Mouse (Mus musculus) gastrocnemius, adult 8-10 months (tissue): ENCODE data around the gene Med16. TPM values are rescaled to one million over a fixed set of nuclear protein-coding genes. Genes with fewer than 3 reads are reported as not detected.

Experiments
- DNase-seq, 2 experiments: peaks; one replicate each; pipeline ENCODE4 v3.0.0; 2022; ENCODE audit warnings: low spot score in 2 of 2
- total RNA-seq, 4 experiments: library from RNA; stranded (reverse); gene quantifications; 2 replicates each; pipeline ENCODE4 v1.2.4; 2022

Med16 gene
- total RNA-seq, result 10 to 100 TPM; 30.8 to 37.1 (median 32.9) TPM

DNA sequence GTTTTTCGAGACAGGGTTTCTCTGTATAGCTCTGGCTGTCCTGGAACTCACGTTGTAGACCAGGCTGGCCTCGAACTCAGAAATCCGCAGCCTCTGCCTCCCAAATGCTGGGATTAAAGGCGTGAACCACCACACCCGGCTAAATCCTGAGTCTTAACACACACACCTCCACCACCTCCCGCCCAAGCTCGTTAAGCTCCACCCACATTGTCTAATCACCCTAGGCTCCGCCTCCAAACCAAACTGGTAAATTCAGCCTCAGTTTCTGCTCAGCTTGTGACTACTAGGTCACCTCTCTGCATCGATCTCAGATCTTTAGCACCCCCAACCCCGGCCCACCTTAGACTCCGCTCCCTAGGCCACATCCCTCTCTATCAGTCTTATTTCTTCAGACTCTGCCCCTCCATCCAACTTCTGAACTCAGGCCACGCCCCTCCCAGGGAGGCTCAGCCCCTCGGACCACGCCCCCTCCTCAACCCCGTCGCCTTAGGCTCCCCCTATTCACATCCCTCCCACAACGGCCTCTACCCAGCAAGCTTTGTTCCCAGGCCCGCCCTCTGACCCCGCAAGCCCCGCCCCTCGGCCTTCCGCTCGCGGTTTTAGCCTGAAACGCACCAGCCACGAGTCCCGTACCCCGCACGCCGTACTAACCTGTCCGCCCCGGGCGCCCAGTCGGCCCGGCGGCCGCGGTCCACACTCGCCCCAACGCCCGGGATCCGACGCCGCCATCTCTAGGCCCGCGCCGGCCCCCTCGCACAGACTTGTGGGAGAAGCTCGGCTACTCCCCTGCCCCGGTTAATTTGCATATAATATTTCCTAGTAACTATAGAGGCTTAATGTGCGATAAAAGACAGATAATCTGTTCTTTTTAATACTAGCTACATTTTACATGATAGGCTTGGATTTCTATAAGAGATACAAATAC is at the start of gene Med16:
Med16 (minus strand) TSS at position 757 of the 925 bp plus-strand sequence.
- peak; percentile 96 to 97 for DNase-seq

DNA sequence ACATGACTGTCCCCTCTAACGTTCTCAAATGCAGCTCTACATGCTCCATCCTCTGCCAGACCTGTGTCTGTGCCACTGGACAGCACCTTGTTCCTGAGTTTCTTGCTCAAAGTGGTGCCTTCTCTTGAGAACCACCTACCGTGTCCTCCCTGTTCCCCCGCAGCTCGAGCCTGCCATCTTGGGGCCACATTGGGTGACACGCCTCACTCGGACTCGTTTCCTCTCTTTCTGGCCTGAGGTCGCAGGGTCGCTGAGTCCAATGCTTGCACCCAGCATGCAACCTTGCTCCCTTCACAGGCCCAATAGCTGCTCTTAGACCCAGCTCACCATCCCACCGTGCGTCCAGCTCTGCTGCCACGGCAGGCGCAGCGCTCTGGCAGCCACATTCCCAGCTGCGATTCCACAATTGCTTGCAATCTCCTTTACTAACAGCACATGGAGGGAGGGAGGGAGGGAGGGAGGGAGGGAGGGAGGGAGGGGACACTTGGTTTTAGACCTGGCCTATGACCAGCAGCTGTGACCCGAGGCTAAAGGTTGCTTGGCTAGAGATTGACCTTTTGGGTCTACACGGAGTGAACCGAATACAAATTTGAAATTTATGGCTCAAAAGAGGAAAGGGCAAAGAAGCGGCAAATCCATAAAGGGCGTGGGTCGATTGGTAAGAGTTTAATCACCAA is 49.6 kb upstream of the Med16 start:
- peak; percentile 63 to 67 for DNase-seq

DNA sequence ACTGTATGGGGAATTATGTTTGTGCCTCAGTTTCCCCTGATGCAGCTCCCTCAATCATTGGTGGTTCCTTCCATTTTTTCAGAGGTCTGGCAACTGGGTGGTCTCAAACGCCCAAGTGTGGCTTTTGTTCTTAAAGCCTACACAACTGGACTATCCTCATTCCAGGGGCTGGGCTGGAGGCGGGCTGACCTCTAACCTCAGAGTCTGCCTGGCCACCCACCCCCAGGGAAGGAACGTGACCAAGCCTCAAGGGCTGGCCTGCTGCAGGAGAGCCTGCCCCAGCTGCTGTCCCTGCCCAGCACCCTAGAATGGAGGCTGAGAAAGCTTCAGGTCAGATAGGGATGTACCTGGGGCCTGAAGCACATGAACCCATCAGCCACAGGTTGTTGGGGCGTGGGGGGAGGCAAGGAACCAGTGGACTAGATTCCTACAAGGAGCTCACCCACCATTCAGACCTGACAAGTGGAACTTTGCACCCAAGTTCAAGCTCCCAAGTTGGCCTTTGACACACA is 48.0 kb upstream of the Med16 start:
- DNase-seq, result no peak

DNA sequence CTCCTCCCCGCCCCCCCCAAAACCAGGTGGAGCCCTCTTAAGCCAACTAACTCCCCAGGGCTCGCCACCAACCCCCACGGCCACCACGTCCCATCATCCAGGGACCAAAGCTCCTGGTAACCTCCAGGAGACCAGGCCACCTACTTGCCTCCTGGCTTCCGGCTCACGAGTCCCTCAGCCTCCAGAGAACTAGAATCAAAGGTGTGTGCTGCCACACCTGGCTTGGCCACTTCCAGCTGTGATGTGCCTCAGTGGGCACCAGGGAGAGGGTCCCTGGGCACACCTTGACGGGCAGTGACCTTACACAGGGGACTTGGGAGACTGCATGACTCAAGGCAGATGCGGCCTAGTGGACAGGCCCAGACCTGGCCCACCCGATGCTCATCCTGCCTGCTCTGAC is 47.0 kb upstream of the Med16 start:
- no peak for DNase-seq

DNA sequence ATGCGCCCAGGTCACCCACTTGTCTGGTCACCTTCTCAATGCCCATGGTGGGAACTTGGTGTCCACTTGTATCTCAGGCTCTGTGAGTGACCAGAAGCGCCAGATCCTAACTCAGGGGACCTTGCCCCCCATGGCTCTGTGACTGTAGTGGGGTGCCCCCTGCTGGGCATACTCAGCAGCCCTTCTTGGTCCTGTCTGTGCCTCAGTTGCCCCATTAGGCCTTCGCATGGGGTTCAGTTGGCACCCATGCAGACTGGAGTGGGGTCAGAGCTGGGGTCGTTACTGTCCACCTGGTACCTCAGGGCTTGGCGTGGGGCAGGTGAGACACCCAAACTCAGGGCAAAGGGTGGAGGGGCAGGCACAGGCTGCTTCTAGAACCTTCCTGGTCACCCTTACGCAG is 45.2 kb upstream of the Med16 start:
- no peak for DNase-seq

DNA sequence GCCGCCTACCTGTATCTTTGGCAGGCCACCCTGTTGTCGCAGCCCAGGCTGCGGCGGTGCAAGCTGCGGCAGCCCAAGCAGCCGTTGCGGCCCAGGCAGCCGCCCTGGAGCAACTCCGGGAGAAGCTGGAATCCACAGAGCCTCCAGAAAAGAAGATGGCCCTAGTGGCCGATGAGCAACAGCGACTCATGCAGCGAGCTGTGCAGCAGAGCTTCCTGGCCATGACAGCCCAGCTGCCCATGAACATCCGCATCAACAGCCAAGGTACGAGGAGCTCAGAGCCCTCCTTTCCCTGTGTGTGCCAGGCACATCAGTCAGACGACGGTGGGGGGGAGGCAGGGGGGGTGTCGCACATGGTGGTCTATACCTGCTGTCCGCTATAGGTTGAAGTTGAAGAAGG is 41.9 kb upstream of the Med16 start:
- no peak for DNase-seq

DNA sequence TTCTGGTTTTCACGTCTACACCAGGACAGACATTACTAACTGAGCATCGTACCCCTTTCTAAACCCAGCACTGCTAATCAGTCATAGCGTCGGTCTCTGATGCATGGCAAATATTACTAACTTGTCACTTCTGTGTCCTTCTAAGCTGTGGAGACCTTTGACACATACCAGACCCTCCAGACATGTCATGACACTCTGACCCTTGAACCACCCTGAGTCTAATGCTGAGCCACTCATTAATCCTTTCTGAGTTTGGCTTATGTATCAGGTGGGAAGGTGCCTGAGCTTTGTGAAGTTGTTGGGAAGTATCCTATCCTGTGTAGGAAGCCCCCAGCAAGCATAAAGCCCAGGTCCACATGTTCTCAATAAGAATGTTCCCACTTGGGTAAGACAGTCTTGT is 41.1 kb upstream of the Med16 start:
- no peak for DNase-seq

DNA sequence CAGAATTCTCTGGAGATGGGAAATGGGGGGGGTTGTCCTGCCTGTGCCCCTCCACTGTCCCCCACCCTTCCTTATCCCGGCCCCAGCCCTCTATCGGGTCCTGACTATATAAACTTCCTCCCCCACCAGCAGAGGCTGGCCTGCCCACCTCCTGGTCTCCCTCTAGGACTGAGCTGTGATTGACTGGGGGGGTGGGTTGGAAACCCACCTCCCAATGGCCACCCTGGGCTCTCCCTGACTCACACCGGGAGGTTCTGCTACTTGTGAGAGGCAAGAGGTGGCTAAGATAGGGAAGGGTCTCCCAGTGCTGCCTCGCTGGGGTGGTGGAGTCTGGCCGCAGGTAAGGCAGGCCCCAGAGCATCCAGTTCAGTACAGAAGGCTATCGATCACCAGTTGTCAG is 38.8 kb upstream of the Med16 start:
- no peak for DNase-seq

DNA sequence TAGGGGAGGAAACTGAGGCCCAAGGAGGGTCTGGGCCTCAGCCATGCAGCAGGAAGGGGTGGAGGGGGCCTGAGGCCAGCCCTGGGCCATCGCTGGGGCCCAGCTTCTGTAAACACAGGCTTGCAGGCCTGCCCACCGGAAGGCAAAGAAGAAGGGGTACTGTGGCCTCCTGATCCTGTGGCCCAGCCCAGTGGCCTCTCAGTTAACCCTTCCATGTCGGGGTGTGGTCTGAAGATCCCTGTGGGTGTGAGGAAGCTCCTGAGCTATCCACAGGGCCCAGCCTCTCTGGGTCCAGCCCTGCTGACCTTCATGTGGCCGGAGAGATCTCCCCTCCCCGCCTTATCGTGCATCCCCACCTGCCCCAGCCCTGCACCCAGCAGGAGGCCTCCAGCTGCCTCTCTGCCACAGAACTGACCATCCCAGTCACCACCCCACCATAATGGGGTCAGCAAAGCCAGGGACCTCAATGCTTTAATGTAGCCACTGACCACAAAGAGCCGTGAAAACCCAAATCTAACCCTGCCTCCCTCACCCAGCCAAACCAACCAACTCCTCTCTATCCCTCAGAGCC is 38.1 kb upstream of the Med16 start:
- no peak for DNase-seq

DNA sequence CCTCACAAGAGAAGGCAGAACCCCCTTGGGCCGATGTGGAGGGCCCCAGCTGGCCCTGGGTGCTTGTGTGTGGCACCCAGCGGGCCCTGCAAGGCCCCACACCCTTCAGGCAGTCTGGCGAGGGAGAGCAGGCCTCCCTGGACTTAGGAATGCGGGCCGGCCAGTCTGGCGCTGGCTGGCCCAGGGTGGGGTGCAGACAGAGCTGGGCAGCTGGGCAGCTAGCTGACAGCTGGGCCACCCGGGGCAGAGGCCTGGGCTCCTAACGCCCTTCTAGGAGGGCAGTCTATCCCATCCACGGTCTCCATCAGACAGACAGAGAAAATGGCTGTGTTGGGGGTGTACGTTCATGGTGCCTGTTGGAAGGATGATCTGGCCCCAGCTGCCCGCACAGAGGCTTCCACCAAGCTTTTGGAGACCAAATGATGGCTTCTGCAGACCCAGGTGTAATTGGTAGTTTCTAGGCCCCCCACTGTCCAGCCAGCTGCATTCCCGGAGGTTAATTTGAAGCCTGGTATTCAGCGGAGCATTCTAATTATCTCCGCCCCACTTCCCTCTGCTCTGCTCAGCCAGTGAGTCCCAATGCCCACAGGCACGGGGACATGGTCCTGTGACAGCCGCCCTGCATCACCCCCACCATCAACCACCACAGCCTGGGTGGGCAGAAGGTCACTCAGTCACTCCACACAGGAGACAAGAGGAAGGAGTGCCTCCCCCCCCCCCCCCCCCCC is 36.9 kb upstream of the Med16 start:
- DNase-seq, result no peak

DNA sequence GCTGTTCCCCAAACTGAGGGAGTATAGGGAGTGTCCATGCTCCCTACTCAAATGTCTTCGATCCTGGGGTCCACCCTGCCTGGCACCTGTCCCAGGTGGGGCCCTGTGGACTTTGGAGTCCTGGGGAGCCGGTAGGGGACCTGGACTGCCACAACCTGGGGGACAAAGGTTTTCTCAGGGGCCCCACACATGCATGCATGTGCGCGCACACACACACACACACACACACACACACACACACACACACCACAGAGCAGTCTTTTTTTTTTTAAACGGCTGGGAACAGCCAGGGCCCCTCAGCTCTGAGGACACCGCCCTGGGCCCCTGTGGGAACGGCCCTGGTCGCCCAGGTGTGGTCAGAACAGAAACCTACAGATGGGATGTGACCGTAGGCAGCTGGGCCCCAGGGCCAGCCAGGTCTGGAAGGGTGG is 34.8 kb upstream of the Med16 start:
- DNase-seq, result no peak

DNA sequence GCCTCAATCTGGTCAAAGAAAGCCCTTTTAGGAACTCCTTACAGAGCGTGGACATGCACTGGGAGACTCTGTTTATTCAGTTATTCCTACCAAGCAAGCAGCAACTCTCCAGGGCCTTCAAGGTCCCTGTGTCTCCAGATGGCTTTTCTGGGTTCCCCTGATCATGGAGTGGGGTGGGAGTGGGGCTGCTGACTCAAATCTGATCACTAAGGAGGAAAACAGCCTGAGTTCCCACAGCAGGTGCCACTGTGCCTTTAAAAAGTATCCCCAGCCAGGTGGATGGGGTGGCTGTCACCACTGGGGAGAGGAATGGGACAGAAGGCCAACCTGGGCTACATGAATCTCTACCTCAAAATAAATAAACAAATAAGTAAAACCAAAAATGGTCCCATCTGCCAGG is 34.3 kb upstream of the Med16 start:
- no peak for DNase-seq

DNA sequence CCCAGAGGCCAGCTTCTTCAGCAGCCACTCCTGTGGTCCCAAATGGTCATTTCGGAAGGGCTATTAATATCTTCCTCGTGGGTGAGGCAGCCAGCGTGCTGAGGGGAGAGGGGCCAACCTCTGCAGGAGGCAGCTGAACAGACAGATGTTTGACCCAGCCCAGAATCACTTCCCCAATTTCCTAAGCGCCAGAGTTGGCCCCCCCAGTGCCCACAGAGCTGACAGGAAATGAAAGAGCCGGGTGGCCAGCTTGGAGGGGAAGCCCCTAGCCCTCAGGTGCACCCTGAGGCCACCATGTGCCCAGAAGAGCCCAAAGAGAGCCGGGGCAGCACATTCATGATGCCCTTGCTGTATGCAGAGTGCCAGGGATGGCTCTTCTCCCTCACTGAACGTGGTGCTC is 32.0 kb upstream of the Med16 start:
- DNase-seq, result no peak

DNA sequence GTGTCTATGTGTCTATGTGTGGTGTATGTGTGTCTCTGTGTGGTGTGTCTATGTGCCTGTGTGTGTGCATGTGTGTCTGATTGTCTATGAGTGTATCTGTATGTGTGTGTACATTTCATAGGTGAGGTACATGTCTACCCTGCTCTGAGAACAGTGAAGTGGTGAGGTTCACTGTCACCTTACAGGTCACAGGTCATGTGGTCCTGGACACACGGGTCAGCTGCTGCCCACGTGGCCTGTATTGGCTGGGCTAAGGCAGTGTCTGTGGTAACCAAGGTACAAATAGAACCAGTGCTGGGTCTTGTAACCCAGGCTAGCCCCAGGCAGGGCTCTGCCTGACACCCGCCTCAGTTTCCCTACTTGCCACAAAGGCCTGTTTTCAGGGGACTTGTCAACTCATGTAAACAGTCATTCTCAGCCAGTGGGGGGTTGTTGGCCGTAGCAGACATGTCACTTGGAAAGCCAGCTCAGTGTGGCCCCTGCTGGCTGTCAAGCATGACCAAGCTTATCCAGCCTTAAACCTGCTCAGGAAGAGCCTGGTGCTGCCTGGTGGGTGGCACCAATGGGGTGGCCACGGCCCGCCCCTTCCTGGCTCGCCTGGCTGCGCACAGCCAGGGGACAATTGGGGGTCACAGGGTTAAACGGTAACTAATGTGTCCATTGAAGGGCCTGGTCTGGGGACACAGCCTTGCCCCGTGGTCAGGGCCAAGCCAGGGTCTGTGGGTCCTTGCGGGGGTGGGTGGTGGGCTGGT is 29.2 kb upstream of the Med16 start:
- no peak for DNase-seq

DNA sequence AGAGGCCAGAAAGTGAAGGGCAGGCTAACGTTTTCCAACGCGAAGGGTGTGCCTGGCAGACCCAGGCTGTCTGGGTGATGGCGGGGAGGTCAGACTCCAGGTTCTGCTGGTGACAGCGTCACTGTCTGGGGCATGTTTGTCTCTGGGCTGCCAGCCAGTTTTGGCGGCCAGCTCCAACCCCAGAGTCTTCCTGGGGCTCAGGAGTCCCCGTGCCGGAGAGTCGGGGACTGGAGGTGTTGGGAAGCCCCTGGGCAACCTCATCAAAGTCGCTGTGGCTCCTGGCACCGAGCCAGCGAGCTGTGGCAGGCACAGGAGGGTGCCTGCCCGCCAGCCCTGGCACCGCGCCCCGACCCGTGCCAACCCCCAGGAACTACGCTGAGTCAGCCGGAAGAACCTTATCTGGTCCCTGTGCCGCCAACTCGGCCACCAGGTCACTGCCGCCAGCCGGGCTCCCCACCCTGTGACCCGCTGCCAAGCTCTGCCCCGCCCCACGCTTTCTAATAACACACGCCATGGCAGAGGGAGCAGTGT is 28.3 kb upstream of the Med16 start:
- peak; percentile 62 to 67 for DNase-seq

DNA sequence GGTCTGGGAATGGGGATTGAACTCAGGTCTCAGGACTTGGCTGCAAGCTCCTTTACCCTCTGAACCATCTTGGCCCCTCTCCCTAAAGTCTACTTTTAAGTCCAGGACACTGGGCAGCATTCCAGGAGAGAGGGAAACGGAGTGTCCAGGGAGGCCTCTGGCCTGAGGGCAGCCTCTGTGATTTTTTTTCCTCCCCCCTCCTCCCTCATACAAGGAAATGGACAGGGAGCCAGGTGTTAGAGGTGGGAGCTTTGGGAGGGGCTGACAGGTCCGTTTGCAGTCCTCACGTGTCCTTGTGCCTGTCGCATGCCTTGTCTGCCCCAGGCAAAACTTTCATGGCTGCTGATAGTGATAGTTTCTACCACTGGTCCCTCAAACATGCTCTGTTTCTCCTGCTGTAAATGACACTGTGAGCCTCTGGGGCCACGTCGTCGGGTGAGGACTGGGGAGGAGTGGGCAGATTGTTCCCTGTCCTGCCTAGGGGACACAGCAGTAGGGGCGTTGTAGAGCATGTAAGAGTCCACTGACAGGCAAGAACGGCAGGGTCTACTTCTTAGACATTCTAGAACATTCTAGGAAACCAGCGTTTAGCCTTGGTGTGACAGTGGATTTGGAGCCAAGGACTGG is 27.7 kb upstream of the Med16 start:
- DNase-seq, result no peak

DNA sequence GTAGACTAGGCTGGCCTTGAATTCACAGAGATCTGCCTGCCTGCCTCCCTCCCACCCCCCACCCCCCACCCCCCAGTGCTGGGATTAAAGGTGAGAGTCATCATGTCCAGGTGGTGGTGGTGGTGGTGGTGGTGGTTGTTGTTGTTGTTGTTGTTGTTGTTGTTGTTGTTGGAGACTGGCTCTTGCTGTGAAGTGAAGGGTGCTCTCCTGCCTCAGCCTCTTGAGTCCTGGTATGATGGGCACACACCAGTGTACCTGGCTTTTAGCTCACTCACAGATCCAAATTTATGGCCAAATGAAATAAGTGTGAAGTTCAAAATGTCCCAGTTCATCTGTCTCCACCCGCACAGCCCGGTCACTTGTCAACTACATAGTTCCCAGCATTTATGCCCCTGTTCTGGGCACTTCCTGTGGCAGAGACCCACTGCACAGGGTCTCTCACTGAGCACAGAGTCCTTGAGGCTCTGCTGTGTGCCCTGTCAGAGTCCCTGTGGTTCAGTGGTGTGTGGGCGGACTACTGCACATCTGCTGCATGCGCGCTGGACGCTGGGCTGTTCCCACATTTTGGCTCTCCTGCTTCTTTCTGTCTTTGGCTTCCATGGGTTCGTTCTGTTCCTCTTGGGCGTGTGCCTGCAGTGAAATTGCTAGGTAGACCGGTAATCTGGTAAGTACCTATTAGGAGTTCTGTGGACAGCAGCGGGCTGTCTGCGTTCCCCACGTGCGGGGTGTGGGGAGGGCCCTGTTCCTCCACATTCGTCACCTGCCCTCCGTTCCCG is 26.3 kb upstream of the Med16 start:
- no peak for DNase-seq

DNA sequence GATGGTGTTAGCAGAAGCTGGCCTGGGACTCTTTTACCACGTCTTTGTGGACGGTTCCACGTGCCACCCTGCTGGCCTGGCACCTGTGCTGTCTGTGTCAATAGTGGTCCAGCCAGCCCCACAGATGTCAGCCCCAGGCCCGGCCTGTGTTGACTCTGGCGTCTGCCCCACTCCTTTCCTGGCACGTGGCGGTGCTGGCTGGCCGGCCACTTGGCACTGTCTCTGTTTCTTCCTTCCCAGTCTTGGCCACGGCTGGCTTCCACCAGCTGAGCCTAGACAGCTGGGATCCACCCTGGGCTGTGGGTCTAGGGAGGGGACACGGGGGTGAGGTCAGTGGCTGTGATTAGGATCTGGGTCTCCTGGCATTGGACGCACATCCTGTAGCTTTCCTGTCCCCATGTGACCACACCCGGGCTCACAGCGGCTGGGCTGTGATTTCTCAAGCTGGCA is 25.6 kb upstream of the Med16 start:
- DNase-seq, result peak; percentile 88 to 92

DNA sequence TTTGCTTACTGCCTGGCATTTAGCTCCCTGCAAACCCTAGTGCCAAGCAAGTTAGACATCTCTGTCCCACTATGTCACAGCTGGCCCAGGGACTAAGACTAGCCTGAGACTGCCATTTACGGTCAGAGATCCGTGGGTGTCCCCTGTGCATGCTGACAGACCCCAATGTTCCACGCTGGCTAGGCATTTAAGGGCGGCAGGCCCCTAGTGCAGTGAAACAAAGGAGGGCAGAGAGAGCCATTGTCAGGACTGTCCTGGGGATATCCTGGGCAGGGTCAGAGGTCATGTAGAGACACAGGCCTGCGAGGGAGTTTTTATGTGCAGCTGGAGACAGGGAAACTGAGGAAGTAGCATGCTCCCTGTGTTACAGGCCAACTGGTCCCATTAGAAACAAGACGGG is 25.1 kb upstream of the Med16 start:
- DNase-seq, result no peak
